Mouse (Mus musculus) E14TG2a.4 (cell line): ENCODE measurements around the gene Erg28.

Source experiments
- H3K27me3 ChIP-seq: 2 replicates; pipeline ENCODE4 v1.6.1; 2014; ENCODE audit warnings: low read length, control low read depth; ENCODE audit not compliant: insufficient read depth
- H3K36me3 ChIP-seq: 2 replicates; pipeline ENCODE4 v1.6.1; 2014; ENCODE audit warnings: low read length, control low read depth; ENCODE audit not compliant: insufficient read depth
- H3K4me1 ChIP-seq: replicated peaks from 2 replicates; pipeline ENCODE4 v1.6.1; 2014; ENCODE audit warnings: low read depth, low read length, control low read depth
- H3K4me3 ChIP-seq: replicated peaks from 2 replicates; pipeline ENCODE4 v1.5.1; 2014; ENCODE audit warnings: mild to moderate bottlenecking, low read length
- H3K9me3 ChIP-seq: 2 replicates; pipeline ENCODE4 v1.6.1; 2014; ENCODE audit warnings: low read length, control low read depth
- CTCF ChIP-seq: conservative IDR thresholded peaks from 2 replicates; pipeline ENCODE4 v1.5.1; 2014; ENCODE audit warnings: low read length
- NANOG ChIP-seq: IDR thresholded peaks from 2 replicates; pipeline ENCODE4 v1.6.1; 2014; ENCODE audit warnings: borderline replicate concordance, low read length, mixed read lengths
- POU5F1 ChIP-seq: IDR thresholded peaks from 2 replicates; pipeline ENCODE4 v1.6.1; 2014; ENCODE audit warnings: low read length, borderline replicate concordance

Gene Erg28

DNA sequence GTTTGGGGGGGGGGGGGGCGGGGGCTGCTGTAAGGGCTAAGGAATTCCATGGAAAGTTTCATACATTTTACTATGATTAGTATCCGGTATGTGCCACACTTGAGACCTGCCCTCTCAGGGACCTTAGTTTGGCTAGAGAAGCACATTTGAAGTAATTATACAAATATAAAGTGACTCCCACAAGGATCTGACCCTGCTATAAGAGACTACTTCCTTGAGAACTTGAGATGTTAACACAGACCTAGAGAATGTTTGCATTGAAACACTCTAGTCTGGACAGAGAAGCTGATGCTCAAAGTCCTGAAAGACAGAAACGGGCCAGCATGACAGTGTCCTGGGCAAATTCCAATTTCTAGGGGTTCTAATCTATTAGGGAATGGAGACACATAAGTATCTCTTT lies 45.4 kb downstream of the Erg28 start:
- peaks cover 20% of the 10 kb centered on the region for H3K4me1 ChIP-seq
- H3K36me3 ChIP-seq = no peaks in the 10 kb centered on the region
- peaks cover 4% of the 10 kb centered on the region for H3K9me3 ChIP-seq
- H3K27me3 ChIP-seq = no peaks in the 10 kb centered on the region
- no peak for TF ChIP-seq POU5F1
- no peak for TF ChIP-seq NANOG
- TF ChIP-seq CTCF = no peak
- H3K4me3 ChIP-seq = no peak overlapping the region

DNA sequence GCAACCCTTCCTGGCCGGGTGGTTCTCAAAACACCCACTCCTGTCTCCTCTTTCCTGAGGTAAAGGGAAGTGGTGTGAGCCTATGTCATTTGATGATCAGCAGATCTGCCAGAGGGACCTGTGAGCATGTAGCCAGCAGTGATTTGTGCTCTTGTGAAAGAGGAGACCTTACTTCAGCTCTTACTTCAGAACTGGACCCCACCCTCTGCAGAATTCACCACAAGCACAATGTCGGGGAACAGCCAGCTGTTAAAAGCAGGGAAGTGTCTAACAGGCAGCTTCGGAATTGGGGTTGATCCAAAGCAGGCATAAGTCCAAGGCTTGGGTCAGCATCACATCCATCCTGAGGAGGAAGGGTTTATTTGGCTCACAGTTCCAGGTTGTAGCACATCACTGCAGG lies 53.0 kb downstream of the Erg28 start:
- Histone ChIP-seq H3K27me3 (peaks cover 15% of the 10 kb centered on the region), H3K36me3 (no peaks in the 10 kb centered on the region), H3K4me3 (no peak overlapping the region), H3K9me3 (peaks cover 13% of the 10 kb centered on the region), H3K4me1 (no peaks in the 10 kb centered on the region)
- TF ChIP-seq CTCF (no peak), POU5F1 (no peak), NANOG (no peak)

GRCm38 (mm10) chr12:85767750-85768149 lies 56.6 kb downstream of the Erg28 start:
- H3K36me3 ChIP-seq = no peaks in the 10 kb centered on the region
- H3K4me1 ChIP-seq = peaks cover 8% of the 10 kb centered on the region; the same call in 1 of the 2 replicates
- H3K9me3 ChIP-seq = no peaks in the 10 kb centered on the region
- no peak overlapping the region for H3K4me3 ChIP-seq
- peaks cover 15% of the 10 kb centered on the region for H3K27me3 ChIP-seq
- TF ChIP-seq NANOG (no peak), POU5F1 (no peak), CTCF (no peak)

DNA sequence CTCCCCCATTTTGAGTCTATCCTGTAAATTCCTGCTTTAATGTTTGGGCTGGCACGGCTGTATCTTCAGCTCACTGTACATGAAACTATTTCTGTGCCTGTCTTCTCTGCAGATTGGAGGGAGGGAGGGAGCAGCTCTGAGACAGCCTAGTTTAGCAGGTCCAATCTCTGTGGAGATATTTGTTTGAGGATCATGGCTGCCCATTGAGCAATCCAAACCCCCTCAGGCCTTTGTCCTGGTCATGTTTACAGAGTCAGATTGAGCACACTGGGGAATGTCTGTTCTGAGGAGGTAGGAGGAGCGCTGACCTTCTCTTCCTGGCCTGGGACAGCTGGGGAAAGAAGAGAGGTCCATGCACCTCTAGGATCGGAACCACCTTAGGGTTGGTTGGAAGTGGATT lies 58.1 kb downstream of the Erg28 start:
- H3K9me3 ChIP-seq = no peaks in the 10 kb centered on the region
- H3K4me3 ChIP-seq = no peak overlapping the region
- H3K36me3 ChIP-seq = no peaks in the 10 kb centered on the region
- H3K27me3 ChIP-seq = peaks cover 19% of the 10 kb centered on the region
- TF ChIP-seq CTCF (no peak), POU5F1 (no peak), NANOG (no peak)
- H3K4me1 ChIP-seq = peaks cover 8% of the 10 kb centered on the region; the same call in 1 of the 2 replicates
